Mouse (Mus musculus) liver, adult 2 months (tissue): ENCODE data around the gene Nf2.

Experiments
- CTCF ChIP-seq: fragments of 200-500 bp; IDR thresholded peaks from 2 replicates; pipeline ENCODE4 v1.5.1; 2011; ENCODE audit warnings: low read depth, low read length, control low read depth
- POLR2A ChIP-seq: fragments of 200-500 bp; IDR thresholded peaks from 2 replicates; pipeline ENCODE4 v1.6.1; 2011; ENCODE audit warnings: low read length, control low read depth; ENCODE audit not compliant: insufficient read depth; ENCODE audit errors: extremely low read depth

- TF ChIP-seq CTCF (no peak), POLR2A (0 out of 2 replicates have a peak, but pooled peaks have one; percentile 16)
Observed at GRCm38 (mm10) chr11:4894848-4895816, 45.8 kb upstream of the Nf2 start, which contains the start of gene Thoc5.
